Mouse (Mus musculus) ovary, adult 18-20 months (tissue): Measurements from ENCODE around the gene Nlrp4e.
"Not testable (repeated sequence)": the region's sequence is repeated elsewhere in the genome, so short reads cannot be mapped to it uniquely, and the experiment has no call there.

Source experiments
- DNase-seq: peaks from one replicate; pipeline ENCODE4 v3.0.0; 2022; ENCODE audit warnings: low spot score, mixed read lengths

The Nlrp4e gene

DNA sequence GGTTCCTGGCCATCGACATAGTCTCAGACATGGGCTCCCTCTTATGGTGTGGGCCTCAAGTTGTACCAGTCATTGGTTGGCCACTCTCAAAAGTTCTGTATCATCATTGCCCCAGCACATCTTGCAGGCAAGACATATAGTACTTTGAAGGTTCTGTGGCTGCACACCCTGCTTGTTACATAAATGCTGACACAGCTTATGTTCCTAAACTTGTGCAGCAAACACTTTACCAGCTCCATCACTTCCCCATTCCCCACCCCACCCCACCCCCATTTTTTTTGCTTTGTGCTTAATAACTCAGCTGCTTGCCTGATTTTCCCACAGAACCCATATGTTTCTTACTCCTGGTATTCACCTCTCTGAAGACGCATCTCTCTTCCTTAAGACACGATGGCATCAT is at the start of gene Nlrp4e:
Nlrp4e (plus strand) TSS at position 301 of the 400 bp plus-strand sequence.
- not testable (repeated sequence) for DNase-seq

DNA sequence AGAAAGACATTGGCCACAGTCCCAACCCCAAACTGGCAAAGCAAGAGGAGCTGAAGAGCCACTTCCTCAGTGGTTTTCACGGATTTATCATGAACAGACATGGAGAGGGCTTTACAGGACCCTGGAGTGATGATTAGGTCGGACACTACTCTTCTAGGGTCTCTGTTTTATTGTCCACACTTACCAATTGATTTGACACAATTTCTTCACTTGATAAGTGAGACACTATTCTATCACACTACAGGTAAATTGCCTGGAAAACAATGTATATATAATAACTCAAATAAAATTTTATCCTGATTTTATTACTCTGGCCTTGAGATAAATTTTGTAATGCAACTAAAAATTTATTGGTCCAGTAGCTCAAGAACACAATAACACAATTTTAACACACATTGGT is 49.4 kb upstream of the Nlrp4e start, which contains the start of gene Vmn1r166:
Vmn1r166 (minus strand) TSS at position 101 of the 400 bp plus-strand sequence.
- DNase-seq, result not testable (repeated sequence)

DNA sequence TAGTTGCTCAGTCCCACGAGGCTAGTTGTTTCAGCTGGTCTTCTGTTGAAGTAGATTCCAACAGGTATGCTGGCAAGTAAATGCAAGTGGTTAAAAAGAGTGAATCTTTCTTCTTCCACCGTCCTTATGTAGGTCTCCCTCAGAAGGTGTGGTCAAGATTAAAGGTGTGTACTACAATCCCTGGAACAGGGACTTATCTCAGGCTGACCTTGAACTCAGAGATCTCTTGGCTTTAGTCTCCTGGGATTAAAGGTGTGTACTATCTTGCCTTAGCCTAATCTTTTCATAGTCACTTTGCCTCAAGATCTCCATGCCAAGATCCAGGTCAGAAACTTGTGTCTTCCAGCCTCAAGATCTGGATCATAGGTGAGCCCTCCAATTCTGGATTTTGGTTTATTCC is 22.2 kb upstream of the Nlrp4e start, which contains the start of gene Gm6902:
Gm6902 (minus strand) TSS at position 101 of the 400 bp plus-strand sequence.
- not testable (repeated sequence) for DNase-seq

DNA sequence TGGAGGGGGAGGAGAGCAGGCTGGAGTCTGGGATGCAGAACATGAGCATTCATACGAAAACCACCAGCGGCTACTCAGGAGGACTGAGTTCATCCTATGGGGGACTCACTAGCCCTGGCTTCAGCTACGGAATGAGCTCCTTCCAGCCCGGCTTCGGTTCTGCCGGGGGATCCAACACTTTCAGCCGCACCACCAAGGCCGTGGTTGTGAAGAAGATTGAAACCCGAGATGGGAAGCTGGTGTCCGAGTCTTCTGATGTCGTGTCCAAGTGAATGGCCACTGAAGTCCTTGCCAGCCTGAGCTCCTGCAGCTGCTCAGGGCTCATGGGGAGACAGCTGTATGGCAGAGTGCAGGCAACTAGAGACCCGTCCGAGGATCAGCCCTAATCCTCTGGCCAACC is 57.3 kb downstream of the Nlrp4e start:
- not testable (repeated sequence) for DNase-seq

DNA sequence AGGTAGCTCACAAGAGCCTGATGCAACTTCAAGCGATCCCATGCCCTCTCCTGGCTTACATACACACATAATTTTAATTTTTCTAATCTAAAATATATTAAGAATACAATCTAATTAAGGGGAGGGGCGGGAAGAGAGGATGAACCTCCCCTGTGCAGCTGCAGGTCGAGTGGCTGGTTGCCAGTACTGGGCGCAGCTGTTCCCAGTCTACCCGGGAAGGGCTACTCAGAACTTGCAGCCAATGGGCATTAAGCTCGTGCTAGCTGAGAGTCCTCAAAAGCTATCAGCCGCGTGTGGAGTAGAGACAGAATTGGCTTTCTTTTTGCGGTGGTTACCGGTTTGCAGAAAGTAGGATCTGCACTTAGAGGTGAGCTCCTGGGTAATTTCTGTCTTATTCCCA is 84.6 kb downstream of the Nlrp4e start, which contains the start of gene Nlrp5:
Nlrp5 (plus strand) TSS at position 301 of the 400 bp plus-strand sequence.
- DNase-seq, result no peak
